In genomic region chr8:115259806-115260205, GRCm38 (mm10) we compare ENCODE assay signal across 28 mouse cellular contexts.
A peak's percentile ranks its signal among the peaks of the same experiment; 100 is the strongest.
DNase-seq lines count a peak whose midpoint lies in the region; ATAC-seq and TF ChIP-seq lines count a peak whose summit lies in the region.
"Had no signal": no experiment of that assay in that cellular context is flagged by ENCODE, and none has a peak within 500 bp of the region (broad histone marks: within the 10 kb centered on the region; RNA-seq: fewer than 3 reads in every experiment).

No protein-coding gene starts in this region.

- H3K9me3 ChIP-seq in hindbrain, embryonic 10.5 days, result no peaks in the 10 kb centered on the region
- H3K9me3 ChIP-seq in hindbrain, postnatal 0 days (ENCODE audit: low read length), result no peaks in the 10 kb centered on the region
- no peaks in the 10 kb centered on the region for H3K9me3 ChIP-seq in forebrain, embryonic 12.5 days
- no peaks in the 10 kb centered on the region for H3K9me3 ChIP-seq in liver, postnatal 0 days (ENCODE audit: low read length)
- H3K9me3 ChIP-seq: embryonic facial prominence, embryonic 12.5 days; limb, embryonic 13.5 days; midbrain, embryonic 12.5 days had no signal

- WGBS in hindbrain, embryonic 10.5 days, result 63% methylated on average over 12 of the region's 12 CpGs
- WGBS in hindbrain, postnatal 0 days, result 49% methylated on average over 12 of the region's 12 CpGs
- WGBS in forebrain, embryonic 12.5 days, result 30% methylated on average over 12 of the region's 12 CpGs
- 78% methylated on average over 12 of the region's 12 CpGs for WGBS in liver, postnatal 0 days (ENCODE audit: insufficient replicate concordance)

- no peak overlapping the region for H3K9ac ChIP-seq in hindbrain, postnatal 0 days (replicated peaks; ENCODE audit: low read length)
- no peak overlapping the region for H3K9ac ChIP-seq in forebrain, embryonic 12.5 days
- H3K9ac ChIP-seq in liver, postnatal 0 days (replicated peaks), result no peak overlapping the region
- H3K9ac ChIP-seq: embryonic facial prominence, embryonic 12.5 days; hindbrain, embryonic 14.5 days; limb, embryonic 13.5 days; midbrain, embryonic 12.5 days had no signal

- no peak overlapping the region for H3K4me2 ChIP-seq in hindbrain, postnatal 0 days (ENCODE audit: low read depth, low read length)
- peak overlapping the region; percentile 17; the same call in 1 of the 2 replicates for H3K4me2 ChIP-seq in forebrain, embryonic 12.5 days
- no peak overlapping the region for H3K4me2 ChIP-seq in liver, postnatal 0 days (ENCODE audit: low read depth, low read length)
- H3K4me2 ChIP-seq: embryonic facial prominence, embryonic 12.5 days; heart, embryonic 11.5 days; hindbrain, embryonic 14.5 days; limb, embryonic 13.5 days; liver, embryonic 11.5 days; midbrain, embryonic 12.5 days had no signal

- no peaks in the 10 kb centered on the region for H3K36me3 ChIP-seq in hindbrain, embryonic 10.5 days
- H3K36me3 ChIP-seq in hindbrain, postnatal 0 days (ENCODE audit: insufficient read depth, low read length), result no peaks in the 10 kb centered on the region
- H3K36me3 ChIP-seq in forebrain, embryonic 12.5 days (replicated peaks), result no peaks in the 10 kb centered on the region
- H3K36me3 ChIP-seq in liver, postnatal 0 days (replicated peaks; ENCODE audit: insufficient read depth, low read length), result no peaks in the 10 kb centered on the region
- H3K36me3 ChIP-seq: embryonic facial prominence, embryonic 12.5 days; limb, embryonic 13.5 days; midbrain, embryonic 12.5 days had no signal

- DNase-seq in hindbrain, embryonic 10.5 days (ENCODE audit: low spot score), result peak; percentile 16
- DNase-seq in hindbrain, postnatal 0 days (ENCODE audit: low spot score), result no peak
- peak; percentile 30 for DNase-seq in embryo, embryonic 11 days
- peak; percentile 80 for DNase-seq in retina, embryonic 14.5 days (ENCODE audit: low spot score)
- no peak for DNase-seq in cerebellum, adult 9-10 months
- DNase-seq in liver, postnatal 0 days, result no peak
- DNase-seq: adrenal gland, adult 2 months; adrenal gland, postnatal 36 days; B cell, adult 2 months; cerebellum, adult 2 months; cerebellum, postnatal 25 days; gastrocnemius, postnatal 14 days; heart, postnatal 4 days; kidney, adult 11 months; kidney, postnatal 36 days; lung, postnatal 4 days; thymus, adult 2 months; thymus, postnatal 36 days had no signal

- H3K27ac ChIP-seq in hindbrain, embryonic 10.5 days, result no peak overlapping the region
- H3K27ac ChIP-seq in hindbrain, postnatal 0 days, result no peak overlapping the region
- H3K27ac ChIP-seq in forebrain, embryonic 12.5 days, result no peak overlapping the region
- H3K27ac ChIP-seq in liver, postnatal 0 days (ENCODE audit: low read depth), result no peak overlapping the region
- H3K27ac ChIP-seq: embryonic facial prominence, embryonic 12.5 days; hindbrain, embryonic 14.5 days; layer of hippocampus, adult 2 months; limb, embryonic 13.5 days; midbrain, embryonic 12.5 days had no signal

- no peak for TF ChIP-seq CTCF in hindbrain, postnatal 0 days (IDR thresholded peaks at IDR 0.05; ENCODE audit: low read depth)
- TF ChIP-seq CTCF in liver, postnatal 0 days (IDR thresholded peaks at IDR 0.05; ENCODE audit: low read depth), result no peak

- H3K4me1 ChIP-seq in hindbrain, embryonic 10.5 days (replicated peaks), result peaks cover 15% of the 10 kb centered on the region
- H3K4me1 ChIP-seq in hindbrain, postnatal 0 days (ENCODE audit: insufficient read depth, low read length), result 0 out of 2 replicates have a peak, but pooled peaks cover 4% of the 10 kb centered on the region
- H3K4me1 ChIP-seq in forebrain, embryonic 12.5 days, result peaks cover 11% of the 10 kb centered on the region
- H3K4me1 ChIP-seq in liver, postnatal 0 days (ENCODE audit: insufficient read depth), result no peaks in the 10 kb centered on the region
- H3K4me1 ChIP-seq: megakaryocyte, embryonic 14.5 days had no signal

- H3K4me3 ChIP-seq in hindbrain, embryonic 10.5 days, result no peak overlapping the region
- H3K4me3 ChIP-seq in hindbrain, postnatal 0 days (ENCODE audit: low read length), result no peak overlapping the region
- no peak overlapping the region for H3K4me3 ChIP-seq in forebrain, embryonic 12.5 days (replicated peaks)
- no peak overlapping the region for H3K4me3 ChIP-seq in liver, postnatal 0 days (ENCODE audit: low read depth, low read length)
- H3K4me3 ChIP-seq: embryonic facial prominence, embryonic 12.5 days; layer of hippocampus, adult 2 months; limb, embryonic 13.5 days; megakaryocyte, embryonic 14.5 days; midbrain, embryonic 12.5 days had no signal

- peaks cover 6% of the 10 kb centered on the region for H3K27me3 ChIP-seq in hindbrain, embryonic 10.5 days (ENCODE audit: insufficient read depth, poor library complexity, severe bottlenecking)
- no peaks in the 10 kb centered on the region for H3K27me3 ChIP-seq in hindbrain, postnatal 0 days (ENCODE audit: insufficient read depth, low read length)
- H3K27me3 ChIP-seq in forebrain, embryonic 12.5 days, result peaks cover 14% of the 10 kb centered on the region; the same call in 1 of the 2 replicates
- no peaks in the 10 kb centered on the region for H3K27me3 ChIP-seq in liver, postnatal 0 days (ENCODE audit: insufficient read depth, low read length)
- H3K27me3 ChIP-seq: embryonic facial prominence, embryonic 12.5 days; megakaryocyte, embryonic 14.5 days had no signal

- ATAC-seq in hindbrain, postnatal 0 days, result no peak
- ATAC-seq in forebrain, embryonic 12.5 days (ENCODE audit: low FRiP score), result no peak
- no peak for ATAC-seq in liver, postnatal 0 days
- ATAC-seq: inflammation-experienced regulatory T-cells, adult 6 months had no signal

- TF ChIP-seq EP300 in liver, postnatal 0 days (IDR thresholded peaks at IDR 0.05; ENCODE audit: low read depth), result no peak

Comparison
In these comparisons a context has a peak if more than half of its experiments do, and no peak if none do; other contexts are left out.
1. DNase-seq: peak in hindbrain, embryonic 10.5 days (single experiment), embryo, embryonic 11 days (single experiment) and retina, embryonic 14.5 days (single experiment); none in hindbrain, postnatal 0 days (single experiment), cerebellum, adult 9-10 months (single experiment) and liver, postnatal 0 days (single experiment).